Mouse (Mus musculus): Measurements from ENCODE around the gene Sar1b.
"Not testable (repeated sequence)": the region's sequence is repeated elsewhere in the genome, so short reads cannot be mapped to it uniquely, and the experiment has no call there.

The Sar1b gene

DNA sequence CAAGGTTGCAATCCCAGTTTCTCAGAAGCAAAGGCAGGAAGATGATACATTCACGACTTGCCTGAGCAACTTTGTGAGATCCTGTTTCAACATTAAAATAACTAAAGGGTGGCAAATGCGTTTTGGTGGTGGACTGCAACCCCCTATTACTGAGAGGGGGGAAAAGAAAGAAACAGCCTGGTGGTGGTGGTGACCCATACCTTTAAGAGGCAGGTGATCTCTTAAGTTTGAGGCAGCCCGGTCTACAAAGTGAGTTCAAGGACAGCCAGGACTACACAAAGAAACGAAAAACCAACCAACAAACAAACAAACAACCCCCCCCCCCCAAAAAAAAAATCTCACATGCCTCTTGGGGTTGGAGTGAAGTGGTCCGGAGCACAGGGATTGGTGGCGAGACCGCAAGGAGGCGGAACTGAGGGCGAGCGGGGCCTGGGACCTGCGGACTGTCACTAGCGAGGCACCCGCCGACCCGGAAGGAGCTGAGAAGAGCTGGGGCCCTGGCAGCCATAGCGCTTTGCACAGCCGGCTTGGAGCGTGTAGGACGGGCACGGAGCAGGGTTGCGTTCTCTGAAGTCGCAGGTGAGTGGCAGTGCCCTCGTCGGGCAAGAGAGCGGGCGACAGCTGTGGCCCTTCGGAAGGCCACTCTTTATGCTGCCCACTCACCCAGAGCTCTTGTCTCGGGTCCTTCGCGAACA, at the start of gene Sar1b, which contains the start of gene Sec24a:
Gene Sar1b (plus strand): TSS at position 475 of the 695 bp plus-strand sequence.
Gene Sec24a (minus strand): TSS at position 422 of the 695 bp plus-strand sequence.
- DNase-seq (ENCODE audit: extremely low read depth, low read depth, low spot score): no peak

DNA sequence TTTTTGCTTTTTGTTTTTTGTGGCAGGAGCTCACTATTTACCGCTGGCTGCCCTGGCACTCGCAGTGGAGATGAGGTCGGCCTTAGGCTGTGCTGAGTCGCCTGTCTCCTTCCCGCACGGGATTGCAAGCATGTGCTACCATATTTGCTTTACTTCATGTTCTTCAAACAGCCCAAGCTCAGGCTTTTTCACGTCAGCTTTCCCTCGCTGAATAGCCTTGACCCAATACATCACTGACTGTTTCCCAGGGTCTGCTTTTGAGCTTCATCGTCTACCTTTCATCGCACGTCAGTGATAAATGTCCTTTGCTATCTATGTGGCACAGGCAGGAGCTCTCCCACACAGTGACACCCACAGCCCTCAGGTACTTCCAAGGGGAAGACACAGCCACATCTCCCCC, 42.4 kb upstream of the Sar1b start:
- DNase-seq (ENCODE audit: extremely low read depth, low read depth, low spot score): no peak

DNA sequence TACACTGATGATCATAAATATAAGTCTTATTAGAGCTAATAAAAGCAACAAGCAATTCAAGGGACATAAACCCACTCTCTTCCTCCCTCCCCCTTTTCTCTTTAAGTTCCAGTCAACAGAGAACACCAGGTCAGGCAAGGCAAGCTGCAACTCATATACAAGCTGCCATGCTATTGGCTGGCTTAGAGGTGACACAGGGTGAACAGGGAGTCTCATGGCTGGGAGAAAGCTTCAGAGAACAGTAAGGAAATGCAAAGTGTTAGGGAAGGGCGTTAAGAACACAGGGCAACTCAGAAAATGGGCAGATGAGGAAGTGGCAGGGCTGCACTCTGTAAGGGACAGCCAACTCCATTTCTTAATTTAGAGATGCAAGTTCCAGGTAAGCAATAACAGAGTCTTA, 30.6 kb upstream of the Sar1b start:
- no peak for DNase-seq (ENCODE audit: extremely low read depth, low read depth, low spot score)

DNA sequence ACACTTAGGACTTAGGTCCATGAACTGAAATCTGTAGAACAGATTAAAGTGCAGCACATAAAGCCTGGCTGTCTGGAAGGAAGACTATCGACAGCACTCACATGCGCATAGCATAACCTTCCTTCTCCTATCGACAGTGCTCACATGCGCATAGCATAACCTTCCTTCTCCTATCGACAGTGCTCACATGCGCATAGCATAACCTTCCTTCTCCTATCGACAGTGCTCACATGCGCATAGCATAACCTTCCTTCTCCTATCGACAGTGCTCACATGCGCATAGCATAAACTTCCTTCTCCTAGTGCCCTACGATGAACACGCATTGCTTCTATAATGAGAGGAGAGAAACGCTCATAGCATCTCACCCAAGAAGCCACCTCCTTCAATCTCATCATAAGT, 29.3 kb upstream of the Sar1b start:
- DNase-seq (ENCODE audit: extremely low read depth, low read depth, low spot score): not testable (repeated sequence)

DNA sequence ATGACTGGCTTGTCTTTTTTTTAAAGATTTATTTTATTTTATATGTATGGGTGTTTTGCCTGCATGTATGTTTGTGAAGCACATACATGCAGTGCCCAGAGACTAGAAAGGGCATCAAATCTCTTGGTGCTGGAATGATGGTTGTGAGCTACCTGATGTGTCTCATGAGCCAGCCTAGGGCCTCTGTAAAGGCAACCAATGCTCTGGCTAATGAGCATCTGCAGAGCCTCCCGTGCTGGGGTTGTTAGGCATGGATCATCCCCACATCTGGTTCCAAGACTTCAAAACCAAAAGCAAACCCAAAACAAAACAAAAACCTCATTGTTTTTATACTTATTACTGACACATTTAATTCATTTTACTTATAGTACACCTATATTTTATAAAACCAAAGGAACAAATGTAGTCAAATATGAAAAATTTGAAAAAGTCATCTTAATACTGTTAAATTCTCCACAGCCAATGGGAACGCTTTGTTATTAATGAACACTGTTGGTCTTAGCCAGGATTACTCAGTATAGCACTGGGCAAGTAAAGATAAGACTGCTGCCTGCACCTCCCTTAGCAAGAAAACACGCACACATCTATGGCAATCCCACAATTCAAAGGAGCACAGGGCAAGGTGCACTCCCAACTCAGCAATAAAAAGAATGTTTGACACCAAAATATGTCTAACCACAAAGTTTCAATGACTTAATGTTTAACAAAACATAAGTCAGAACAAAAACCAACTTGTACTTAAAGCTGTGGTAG, 24.7 kb upstream of the Sar1b start:
- DNase-seq (ENCODE audit: extremely low read depth, low read depth, low spot score): no peak

DNA sequence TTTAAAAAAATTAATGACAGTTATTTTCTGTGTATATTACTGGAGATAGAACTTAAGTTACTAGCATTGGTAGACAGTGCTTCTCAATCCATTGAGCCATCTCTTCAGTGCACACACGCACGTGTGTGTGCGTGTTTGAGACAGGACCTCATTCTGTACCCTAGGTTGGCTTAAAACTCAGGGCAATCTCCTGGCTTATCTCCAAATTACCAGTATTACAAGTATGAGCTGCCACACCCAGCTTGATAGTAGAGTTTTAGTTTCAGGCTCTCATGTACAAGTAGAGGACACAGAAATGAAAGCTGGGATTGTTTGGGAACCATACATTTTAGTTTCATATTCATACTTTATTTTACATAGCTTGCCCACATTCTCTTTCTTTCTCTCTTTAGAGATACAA, 22.8 kb upstream of the Sar1b start:
- DNase-seq (ENCODE audit: extremely low read depth, low read depth, low spot score): no peak

DNA sequence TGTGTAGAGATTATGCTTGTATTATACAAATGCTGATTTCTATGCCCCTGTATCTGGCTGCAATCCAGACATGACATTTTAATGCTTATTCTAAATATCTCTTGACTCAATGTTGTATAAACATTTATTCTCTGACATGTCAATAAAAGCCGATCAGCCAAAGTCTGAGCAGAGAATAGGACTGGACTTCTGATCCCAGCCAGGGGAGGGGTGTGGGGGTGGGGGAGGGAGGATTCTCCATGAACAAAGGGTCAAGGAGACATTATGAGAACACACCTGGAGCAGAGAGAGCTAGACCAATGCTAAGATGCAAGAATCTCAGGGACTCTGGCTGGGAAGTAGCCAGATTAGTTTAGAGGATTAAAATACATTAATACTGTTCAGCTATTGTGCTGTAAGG, 17.4 kb upstream of the Sar1b start:
- no peak for DNase-seq (ENCODE audit: extremely low read depth, low read depth, low spot score)

DNA sequence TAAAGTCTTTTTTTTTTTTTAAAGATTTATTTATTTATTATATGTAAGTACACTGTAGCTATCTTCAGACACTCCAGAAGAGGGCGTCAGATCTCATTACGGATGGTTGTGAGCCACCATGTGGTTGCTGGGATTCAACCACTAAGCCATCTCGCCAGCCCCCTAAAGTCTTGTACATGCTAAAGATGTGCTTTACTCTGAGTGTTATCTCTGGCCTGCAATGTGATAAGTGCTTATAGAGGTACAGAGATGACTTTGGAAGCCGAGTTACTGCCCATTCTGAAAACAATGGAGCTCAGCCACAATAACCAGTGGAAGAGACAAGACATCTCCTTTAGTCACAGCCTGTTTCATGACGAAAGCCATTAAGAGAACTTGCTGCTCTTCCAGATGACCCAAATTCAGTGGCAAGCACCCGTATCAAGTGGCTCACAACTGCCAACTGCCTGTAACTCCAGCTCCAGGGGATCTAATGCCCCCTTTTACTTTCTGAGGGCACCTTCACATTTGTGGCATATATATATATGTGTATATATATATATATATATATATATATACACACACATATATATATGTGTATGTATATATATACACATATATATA, 11.8 kb upstream of the Sar1b start:
- DNase-seq (ENCODE audit: extremely low read depth, low read depth, low spot score): not testable (repeated sequence)

DNA sequence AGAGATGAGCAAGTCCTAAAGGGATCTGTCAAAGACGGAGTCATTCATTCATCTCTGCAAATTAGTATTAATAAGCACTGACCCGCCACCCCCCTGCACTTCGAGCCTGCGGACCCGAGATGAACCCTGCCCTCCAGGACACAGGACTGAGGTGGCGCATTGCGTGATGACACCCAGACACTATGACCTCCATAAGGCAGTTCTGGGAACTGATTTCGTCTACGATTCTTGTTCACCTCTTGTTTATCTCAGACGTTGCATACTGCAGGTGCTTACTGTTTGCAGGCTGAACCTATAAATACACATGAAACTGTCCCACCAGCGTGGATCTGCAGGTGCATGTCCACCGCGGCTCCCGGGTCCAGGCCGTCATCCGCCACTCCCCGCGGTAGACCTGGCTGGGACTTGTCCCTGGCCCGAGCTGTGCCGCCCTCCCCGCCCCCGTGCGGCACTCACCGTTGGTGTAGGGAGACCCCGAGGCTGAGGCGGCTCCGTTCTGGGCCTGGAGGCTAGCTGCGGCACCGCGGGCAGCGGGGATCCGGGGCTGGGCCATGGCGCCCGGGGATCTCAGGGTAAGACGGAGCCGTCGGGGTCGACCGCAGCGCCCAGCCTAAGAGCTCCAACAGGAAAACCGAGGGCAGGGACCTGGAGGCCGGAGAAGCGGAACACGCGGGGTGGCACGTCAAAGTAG, 7.7 kb upstream of the Sar1b start:
- no peak for DNase-seq (ENCODE audit: extremely low read depth, low read depth, low spot score)

DNA sequence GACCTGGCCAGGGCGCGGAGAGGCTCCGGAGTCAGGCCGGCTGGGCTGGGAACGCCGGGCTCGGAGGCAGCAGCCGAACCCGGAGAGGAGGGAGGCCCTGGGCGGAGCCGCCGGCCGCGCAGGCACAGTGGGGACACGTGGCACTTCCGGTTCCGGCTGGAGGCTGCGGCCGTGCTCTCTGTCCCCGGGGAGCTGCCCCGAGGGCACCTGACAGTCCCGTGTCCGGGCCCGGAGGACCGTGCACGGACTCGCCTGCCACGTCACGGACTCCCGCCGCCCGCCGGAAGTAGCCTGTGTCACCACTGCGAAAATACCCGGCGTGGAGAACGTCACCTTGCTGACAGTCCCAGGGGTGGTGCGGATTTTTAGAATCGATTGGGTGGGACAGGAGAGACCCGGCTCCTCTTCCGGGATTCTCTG, 7.1 kb upstream of the Sar1b start:
- no peak for DNase-seq (ENCODE audit: extremely low read depth, low read depth, low spot score)

DNA sequence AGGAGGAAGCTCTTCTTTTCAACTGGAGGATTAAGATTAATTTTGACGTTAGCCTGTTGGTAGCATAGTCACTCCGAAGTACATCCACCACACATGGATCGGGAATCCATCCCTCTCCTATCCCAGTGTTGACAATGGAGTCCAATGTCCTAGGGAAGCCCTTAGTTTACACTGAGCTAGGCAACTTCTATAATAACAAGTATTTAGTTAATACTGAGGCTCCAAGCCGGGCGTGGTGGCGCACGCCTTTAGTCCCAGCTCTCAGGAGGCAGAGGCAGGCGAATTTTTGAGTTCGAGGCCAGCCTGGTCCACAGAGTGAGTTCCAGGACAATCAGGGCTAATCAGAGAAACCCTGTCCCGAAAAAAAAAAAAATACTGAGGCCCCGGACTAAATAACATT, 6.5 kb upstream of the Sar1b start:
- DNase-seq (ENCODE audit: extremely low read depth, low read depth, low spot score): no peak

DNA sequence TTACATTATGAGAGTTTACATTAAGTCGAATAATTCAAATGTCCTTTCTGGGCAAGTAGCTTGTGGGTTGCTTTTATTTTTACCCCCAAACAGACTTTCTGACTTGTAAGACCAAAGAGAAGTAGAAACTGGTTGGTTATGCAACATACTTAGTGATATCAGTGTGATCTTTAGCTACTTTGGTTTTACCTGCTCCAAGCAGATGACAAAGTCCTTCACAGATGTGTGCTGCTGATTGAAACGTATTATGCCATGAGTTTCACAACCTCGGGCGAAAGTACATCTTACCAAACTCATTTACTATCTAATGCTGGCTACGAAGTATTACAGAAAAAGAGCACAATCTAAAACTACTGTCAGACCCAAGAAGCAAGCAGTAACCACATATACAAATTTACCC, 5.9 kb upstream of the Sar1b start:
- peak; percentile 86 for DNase-seq (ENCODE audit: extremely low read depth, low read depth, low spot score)

DNA sequence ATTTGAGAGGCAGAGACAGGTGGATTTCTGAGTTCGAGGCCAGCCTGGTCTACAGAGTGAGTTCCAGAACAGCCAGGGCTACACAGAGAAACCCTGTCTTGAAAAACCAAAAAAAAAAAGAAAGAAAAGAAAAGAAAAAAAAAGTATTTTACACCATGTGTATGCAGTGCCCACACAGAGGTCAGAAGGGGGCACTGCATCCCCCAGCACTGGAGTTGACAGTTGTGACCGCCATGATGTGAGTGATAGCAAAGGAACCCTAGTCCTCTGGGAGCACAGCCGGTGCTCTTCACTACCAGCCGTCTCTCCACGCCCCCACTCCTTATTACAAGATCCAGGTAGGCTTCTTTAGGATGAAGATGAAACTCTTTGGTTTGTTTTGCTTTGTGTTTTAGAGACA, 5.3 kb upstream of the Sar1b start:
- not testable (repeated sequence) for DNase-seq (ENCODE audit: extremely low read depth, low read depth, low spot score)

DNA sequence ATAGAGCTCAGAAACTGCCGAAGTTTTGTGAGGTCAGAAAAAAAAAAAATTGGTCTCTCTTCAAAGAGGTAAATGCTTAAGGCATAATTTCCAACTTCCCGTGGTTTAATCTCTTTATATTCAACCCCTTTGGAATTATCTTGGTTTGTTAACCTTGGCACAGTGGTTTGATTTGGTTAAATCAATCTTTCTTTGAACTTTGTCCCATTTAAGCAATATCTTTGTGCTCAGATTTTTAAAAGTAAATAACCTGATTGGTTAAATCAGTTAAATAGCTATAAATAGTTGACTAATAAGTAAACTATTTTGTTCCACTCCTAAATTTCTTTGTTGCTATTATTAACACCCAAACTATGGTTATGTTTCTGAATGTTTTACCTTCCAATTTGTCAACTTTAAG, 4.2 kb upstream of the Sar1b start:
- DNase-seq (ENCODE audit: extremely low read depth, low read depth, low spot score): no peak

DNA sequence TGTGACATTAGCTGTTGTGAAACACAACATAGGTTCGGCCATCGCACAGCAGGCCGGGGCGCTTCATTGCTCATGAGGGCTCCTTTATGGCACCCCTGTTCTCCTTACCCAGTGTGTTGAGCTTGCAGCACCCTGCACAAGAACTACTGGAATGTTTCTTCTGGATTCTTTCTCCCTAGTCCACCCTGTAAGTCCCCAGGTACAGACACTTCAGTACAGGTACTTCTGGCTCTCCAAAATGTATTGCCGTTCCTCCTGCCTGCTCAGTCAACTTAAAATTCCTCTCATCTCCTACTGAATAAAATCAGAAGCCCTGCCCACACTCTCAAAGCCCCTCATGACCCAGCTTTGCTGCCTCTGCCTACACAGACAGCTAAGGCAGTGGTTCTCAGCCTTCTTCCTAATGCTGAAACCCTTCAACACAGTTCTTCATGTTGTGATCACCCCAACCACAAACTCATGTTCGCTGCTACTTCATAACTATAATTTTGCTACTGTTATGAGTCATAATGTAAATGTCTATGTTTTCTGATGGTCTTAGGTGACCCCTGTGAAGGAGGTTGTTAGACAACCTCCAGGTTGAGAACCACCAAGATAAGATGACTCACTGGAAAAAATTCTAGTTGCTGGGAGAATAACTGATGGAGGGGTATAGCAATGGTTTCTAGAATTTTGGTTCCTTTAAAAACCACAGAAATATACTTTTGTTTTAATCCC, 3.4 kb upstream of the Sar1b start:
- no peak for DNase-seq (ENCODE audit: extremely low read depth, low read depth, low spot score)

DNA sequence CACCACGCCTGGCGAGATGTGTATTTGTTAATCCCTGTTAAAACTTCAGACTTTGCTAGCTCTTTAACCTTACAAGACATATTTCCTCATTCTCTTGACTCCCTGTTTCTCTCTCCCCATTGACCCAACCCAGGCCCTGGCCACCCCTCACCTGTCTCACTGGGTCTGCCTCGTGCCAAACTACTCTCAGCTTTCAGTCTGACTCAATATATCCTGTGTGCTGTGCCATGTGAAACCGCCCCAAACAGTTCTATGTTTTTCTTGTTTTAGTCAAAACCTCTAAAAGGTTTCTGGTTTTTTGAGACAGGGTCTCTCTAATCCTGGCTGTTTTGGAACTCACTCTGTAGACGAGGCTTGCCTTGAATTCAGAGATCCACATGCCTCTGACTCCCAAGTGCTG, 2.2 kb upstream of the Sar1b start:
- no peak for DNase-seq (ENCODE audit: extremely low read depth, low read depth, low spot score)

DNA sequence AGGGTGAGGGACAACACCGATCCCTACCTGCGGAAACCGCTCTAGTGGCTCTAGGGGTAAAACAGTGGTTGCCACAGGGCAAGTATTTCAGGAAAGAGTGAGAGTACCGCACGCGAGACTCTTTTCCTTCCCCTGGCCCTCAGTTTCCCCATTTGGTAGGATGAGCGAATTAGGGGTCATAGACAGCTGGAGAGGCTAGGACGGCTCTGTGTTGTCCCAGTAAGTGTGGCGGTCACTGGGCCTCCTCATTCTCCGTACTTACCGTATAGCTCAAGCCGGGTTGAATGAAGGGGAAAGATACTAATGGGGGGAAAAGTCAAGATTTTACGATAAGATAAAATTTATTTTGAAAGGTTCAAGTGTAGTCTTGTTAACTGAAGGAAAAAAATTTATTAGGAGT, 468 bp downstream of the Sar1b start:
- no peak for DNase-seq (ENCODE audit: extremely low read depth, low read depth, low spot score)

DNA sequence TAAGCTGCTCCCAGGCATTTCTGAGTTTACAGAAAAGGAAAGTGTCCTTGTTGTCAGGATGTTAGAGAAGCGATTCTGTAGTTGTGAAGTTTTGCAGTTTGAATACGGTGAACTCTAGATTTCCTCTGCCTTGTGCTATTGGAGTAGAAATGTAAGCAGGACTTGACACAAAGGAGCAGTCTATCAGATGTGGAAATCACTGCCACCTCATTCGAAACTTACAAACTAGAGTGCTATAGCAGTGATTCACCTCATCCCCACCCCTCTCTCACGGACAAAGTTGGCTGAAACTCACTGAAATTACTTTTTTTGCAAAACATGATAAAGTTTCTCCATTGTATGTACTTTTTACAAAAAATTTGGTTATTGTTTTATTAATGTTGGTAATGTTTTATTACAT, 1.3 kb downstream of the Sar1b start:
- no peak for DNase-seq (ENCODE audit: extremely low read depth, low read depth, low spot score)

DNA sequence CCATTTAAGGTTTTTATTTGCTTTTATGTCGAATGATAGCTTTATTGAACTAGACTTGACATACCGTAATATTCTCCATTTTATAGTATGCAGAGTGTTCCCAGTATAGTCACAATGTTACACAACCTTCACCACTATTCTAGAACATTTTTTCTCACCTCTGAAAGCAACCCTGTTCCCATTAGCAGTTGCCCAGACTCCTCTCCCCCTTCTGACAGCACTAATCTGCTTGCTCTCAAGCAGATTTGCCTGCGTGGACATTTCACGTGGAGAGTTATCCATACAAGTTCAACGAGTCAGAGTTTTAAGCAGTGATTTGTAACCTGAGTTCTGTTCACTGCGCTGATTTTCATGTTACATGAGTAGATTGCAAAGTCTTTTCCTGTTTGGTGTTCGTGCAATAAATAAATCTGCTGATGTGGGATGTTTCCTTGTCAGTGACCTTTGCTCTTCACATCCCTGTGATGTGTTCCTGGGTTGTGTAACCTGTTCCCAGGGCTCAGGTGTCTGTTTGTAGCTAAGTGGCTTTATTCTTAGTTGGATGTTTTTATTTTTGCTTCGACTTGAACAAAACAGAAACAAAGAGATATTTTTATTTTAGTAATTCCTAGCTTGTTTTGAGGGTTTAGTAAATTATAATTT, 4.2 kb downstream of the Sar1b start:
- no peak for DNase-seq (ENCODE audit: extremely low read depth, low read depth, low spot score)

DNA sequence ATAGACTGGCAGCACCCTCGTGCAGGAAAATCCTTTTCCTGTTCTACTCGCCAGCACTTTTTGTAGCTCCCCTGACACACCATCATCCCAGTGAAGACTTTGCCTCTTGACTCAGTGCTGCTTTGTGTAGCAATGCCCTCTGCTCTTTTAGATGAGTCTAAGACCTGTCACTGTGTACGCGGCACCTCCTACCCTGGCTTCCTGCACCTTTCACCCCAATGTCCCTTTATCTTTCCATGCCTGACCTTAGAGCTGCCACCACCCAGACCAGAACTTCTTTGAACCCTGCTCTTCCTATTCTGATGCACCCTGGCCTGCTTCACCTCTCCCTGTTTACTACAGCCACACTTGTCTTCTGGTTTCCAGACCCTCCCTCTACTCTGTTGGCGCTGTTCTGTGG, 4.8 kb downstream of the Sar1b start:
- no peak for DNase-seq (ENCODE audit: extremely low read depth, low read depth, low spot score)
